Mouse (Mus musculus): ENCODE results near the gene Nup188.
A peak's percentile ranks its signal among the peaks of the same experiment; 100 is the strongest.

Nup188 gene

DNA sequence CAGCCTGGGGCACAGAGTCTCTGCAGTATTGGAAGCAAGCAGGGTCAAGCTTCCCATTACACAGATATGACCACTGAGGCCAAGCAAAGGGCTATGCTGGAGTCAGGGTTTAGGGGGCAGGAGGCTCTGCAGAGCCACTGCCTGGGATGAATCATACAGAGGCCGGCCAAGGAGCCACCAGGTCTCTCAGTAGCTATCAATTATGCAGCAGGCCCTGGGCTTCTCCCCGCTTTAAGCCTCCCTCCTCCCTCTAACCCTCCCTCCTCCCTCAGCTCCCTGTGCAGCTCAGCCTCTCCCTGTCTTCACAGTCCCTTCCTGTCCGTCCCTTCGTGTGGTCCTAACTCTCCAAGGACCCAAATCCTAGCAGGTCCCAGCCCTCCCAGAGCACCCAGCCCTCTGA, 70.1 kb downstream of the Nup188 start:
- DNase-seq = no peak

DNA sequence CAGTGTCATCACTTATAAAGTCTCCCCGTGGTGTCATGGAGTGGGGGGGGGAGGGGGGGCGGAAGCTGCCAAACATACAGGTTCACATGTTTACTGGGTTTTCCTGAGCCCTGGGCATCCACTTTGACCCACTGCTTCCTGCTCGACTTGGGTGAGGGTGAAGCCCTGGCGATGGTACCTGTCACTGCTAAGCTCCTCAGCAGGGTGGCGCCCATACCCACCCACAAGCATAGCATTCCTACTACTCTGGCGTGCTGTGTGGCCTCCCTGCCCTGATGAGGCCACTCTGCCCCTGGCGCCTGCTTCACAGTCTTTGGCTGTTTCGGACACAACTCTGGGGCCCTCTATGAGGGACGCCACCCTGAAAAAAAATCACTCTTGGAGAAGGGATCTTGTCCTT, 70.7 kb downstream of the Nup188 start:
- no peak for DNase-seq

GRCm38 (mm10) chr2:30357552-30358510, 71.6 kb downstream of the Nup188 start:
- DNase-seq = no peak

GRCm38 (mm10) chr2:30358533-30359531, 72.6 kb downstream of the Nup188 start, which contains the start of gene Sh3glb2:
Gene Sh3glb2 (minus strand): TSS chr2:30359337.
- DNase-seq = peak; percentile 86 to 88

DNA sequence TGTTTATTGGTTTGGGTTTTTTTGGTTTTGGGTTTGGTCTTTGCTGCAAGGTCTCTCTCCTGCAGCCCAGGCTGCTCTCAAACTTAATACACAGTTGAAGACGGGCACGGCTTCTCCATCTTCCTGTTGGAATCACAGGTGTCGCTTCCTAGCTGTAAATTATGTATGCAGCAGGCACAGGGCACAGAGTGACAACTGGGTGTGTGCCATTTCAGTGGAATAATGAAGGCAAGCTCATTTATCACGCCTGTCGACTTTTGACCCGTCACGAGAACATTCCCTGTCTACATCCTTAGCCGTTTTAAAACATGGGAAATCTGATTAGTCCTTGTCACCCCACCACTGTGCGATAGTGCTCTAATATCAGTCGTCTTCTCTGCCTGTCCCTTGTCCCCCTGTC, 74.4 kb downstream of the Nup188 start:
- no peak for DNase-seq

GRCm38 (mm10) chr2:30362865-30363264, 76.7 kb downstream of the Nup188 start:
- no peak for DNase-seq

- DNase-seq = peak; percentile 97
Measured at GRCm38 (mm10) chr2:30363773-30364650, 77.8 kb downstream of the Nup188 start, which contains the start of gene Miga2. Gene Miga2 (plus strand): TSS chr2:30364233.

DNA sequence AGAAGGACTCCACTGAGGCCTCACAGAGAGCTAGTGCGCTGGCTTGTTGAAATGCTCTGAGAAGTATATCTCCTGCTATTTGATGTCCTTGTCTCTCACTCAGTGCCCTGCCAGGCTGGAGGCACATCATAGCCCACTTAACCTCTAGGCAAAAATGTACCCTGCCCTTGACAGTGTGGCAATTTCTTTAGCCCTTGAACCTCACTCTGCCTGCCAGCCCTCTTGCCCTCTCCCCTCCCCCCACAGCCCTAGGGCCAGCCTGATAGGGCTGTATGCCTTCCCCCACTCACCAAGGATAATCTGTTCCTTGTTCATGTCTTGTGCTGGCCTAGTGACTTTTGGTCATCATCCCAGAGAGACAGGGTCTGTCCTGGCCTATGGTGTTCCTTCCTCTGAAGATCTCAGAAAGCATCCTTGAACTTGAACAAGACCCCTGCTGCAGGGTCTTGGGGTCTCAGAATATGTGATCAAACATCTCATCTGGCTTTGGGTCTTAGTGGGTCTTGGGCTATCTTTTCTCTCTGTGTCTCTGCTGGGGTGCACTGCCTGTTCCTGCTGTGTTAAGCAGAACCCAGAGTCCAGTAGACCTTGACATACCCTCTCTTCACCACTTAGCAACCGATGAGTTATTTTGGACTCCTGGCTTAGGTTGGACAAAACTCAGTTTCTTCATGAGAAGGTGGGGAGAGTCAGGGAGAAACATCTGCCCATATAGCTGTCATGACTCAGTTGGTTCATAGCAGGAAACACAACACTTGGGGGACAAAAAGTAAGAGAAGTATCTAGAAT, 79.3 kb downstream of the Nup188 start:
- no peak for DNase-seq

DNA sequence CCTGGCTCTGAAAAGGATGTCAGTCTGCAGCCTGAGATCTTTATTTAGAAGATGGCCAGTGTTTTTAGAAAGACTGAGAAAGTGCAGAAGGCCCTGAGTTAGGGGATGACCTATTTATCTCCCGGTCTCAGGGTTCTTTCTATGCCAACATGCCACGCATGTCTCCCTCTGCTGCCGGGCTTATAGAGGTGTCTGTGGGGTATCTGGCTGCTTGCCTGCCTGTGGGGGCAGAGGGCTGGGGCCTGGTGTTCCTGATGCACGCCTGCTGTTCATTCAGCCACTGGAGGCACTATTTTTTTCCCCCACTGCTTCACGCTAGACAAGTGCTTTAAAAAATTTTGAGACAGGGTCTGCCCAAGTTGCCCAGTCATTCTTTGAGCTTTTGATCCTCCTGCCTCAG, 80.0 kb downstream of the Nup188 start:
- DNase-seq = no peak

DNA sequence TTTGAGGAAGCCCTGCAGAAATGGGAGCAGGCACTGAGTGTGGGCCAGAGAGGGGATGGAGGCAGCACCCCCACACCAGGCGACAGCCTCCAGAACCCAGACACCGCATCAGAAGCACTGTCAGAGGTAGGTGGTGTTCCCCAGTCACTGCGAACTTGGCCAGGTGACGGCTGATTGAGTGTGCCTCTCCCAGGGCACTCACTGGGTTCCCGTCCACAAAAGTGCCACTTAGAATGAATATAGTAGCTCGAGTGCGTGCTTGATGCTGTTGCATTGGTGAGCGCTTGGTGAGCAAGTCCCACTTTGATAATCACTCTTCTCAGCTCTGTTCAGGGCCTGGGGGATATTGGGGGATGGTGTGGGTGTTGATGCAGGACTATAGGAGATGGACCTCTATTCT, 85.3 kb downstream of the Nup188 start:
- no peak for DNase-seq

DNA sequence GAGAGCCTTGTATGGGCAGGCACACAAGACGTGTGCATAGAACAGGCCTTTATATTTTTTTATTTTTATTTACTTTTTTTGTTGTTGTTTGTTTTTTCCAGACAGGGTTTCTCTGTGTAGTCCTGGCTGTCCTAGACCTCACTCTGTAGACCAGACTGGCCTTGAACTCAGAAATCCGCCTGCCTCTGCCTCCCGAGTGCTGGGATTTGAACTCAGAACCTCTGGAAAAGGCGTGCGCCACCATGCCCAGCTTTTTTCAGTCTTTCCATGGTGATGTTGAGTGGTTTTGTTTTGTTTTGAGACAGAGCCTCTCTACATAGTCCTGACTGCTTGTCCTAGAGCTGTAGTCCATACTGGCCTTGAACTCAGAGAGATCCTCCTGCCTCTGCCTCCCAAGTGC, 86.5 kb downstream of the Nup188 start:
- DNase-seq = no peak

DNA sequence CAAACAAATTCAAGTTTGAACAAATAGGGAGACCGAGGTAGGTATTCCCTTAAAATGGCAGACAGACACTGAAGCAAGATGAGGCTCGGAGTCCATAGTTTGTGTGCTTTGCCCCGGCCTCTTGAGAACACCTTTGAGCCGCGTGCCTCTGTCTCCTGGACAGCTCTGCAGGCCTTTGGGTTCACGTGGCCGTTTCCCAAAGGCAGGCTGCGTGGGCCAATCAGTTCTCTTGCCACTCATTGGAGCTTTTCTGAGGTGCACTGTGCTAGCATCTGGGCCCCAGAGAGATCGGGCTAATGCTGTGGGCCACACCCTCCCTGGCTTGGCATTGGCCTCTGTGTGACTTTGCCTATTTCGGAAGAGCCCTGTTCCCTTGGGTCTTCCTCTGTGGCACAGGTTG, 89.7 kb downstream of the Nup188 start:
- no peak for DNase-seq

GRCm38 (mm10) chr2:30377721-30378120, 91.5 kb downstream of the Nup188 start:
- no peak for DNase-seq

- no peak for DNase-seq
Measured at GRCm38 (mm10) chr2:30379307-30379706, 93.1 kb downstream of the Nup188 start.

- no peak for DNase-seq
Measured at GRCm38 (mm10) chr2:30380564-30381376, 94.6 kb downstream of the Nup188 start.

- no peak for DNase-seq
Measured at GRCm38 (mm10) chr2:30381377-30381725, 95.2 kb downstream of the Nup188 start.

- no peak for DNase-seq
Measured at GRCm38 (mm10) chr2:30384814-30385213, 98.6 kb downstream of the Nup188 start.

- no peak for DNase-seq
Measured at GRCm38 (mm10) chr2:30385591-30385990, 99.4 kb downstream of the Nup188 start.

GRCm38 (mm10) chr2:30386913-30387312, 100.7 kb downstream of the Nup188 start:
- no peak for DNase-seq

DNA sequence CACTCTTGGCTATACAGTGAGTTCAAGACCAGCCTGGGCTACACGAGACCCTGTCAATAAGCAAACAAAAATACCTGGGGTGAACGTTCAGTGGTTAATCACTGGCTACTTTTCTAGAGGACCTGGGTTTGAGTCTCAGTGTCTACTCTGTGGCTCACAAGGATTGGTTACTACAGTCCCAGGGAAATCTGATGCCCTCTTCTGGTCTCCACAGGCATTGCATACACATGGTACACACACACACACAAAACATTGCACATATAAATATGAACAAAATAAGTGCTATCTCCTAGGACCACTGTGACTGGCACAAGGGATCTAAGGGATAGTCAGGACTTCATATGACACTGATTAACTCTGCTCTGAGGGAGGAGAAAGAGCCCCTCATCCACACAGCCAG, 102.8 kb downstream of the Nup188 start:
- DNase-seq = no peak

All from thymus, postnatal 36 days (tissue).